Mouse (Mus musculus): ENCODE results near the gene Necab3. TPM values are rescaled to one million over a fixed set of nuclear protein-coding genes. Genes with fewer than 3 reads are reported as not detected.

Gene Necab3
- polyA plus RNA-seq, 1 experiment from 2014 or later: 1.3 TPM

GRCm38 (mm10) chr2:154589051-154589450, 30.4 kb upstream of the Necab3 start:
- peaks cover 45% of the 10 kb centered on the region for H3K36me3 ChIP-seq
- H3K9me3 ChIP-seq (replicated peaks): 0 out of 2 replicates have a peak, but pooled peaks cover 3% of the 10 kb centered on the region
- H3K27ac ChIP-seq: no peak overlapping the region
- H3K4me1 ChIP-seq: peaks cover 10% of the 10 kb centered on the region
- H3K27me3 ChIP-seq (replicated peaks): 0 out of 2 replicates have a peak, but pooled peaks cover 4% of the 10 kb centered on the region
- no peak overlapping the region for H3K9ac ChIP-seq
- WGBS (ENCODE audit: insufficient replicate concordance): 83% methylated on average over 4 of the region's 4 CpGs
- no peak for ATAC-seq
- no peak overlapping the region for H3K4me2 ChIP-seq
- H3K4me3 ChIP-seq: no peak overlapping the region

GRCm38 (mm10) chr2:154586405-154586804, 27.7 kb upstream of the Necab3 start:
- Histone ChIP-seq H3K9ac (no peak overlapping the region), H3K9me3 (replicated peaks) (no peaks in the 10 kb centered on the region), H3K4me2 (no peak overlapping the region), H3K36me3 (peaks cover 21% of the 10 kb centered on the region), H3K27me3 (replicated peaks) (0 out of 2 replicates have a peak, but pooled peaks cover 4% of the 10 kb centered on the region), H3K4me1 (peaks cover 28% of the 10 kb centered on the region), H3K27ac (no peak overlapping the region), H3K4me3 (no peak overlapping the region)
- 60% methylated on average over 5 of the region's 5 CpGs for WGBS (ENCODE audit: insufficient replicate concordance)
- no peak for ATAC-seq

GRCm38 (mm10) chr2:154584931-154585601, 26.4 kb upstream of the Necab3 start:
- H3K27me3 ChIP-seq (replicated peaks): 0 out of 2 replicates have a peak, but pooled peaks cover 4% of the 10 kb centered on the region
- peaks cover 19% of the 10 kb centered on the region for H3K36me3 ChIP-seq
- H3K27ac ChIP-seq: no peak overlapping the region
- H3K4me3 ChIP-seq: no peak overlapping the region
- peaks cover 28% of the 10 kb centered on the region for H3K4me1 ChIP-seq
- H3K9ac ChIP-seq: no peak overlapping the region
- WGBS (ENCODE audit: insufficient replicate concordance): 66% methylated on average over 17 of the region's 17 CpGs
- H3K9me3 ChIP-seq (replicated peaks): no peaks in the 10 kb centered on the region
- H3K4me2 ChIP-seq: no peak overlapping the region
- no peak for ATAC-seq

GRCm38 (mm10) chr2:154583906-154584872, 25.5 kb upstream of the Necab3 start:
- ATAC-seq: peak; percentile 60
- H3K27ac ChIP-seq: no peak overlapping the region; the same call in 1 of the 2 replicates
- 43% methylated on average over 15 of the region's 15 CpGs for WGBS (ENCODE audit: insufficient replicate concordance)

GRCm38 (mm10) chr2:154581421-154581820, 22.7 kb upstream of the Necab3 start:
- WGBS (ENCODE audit: insufficient replicate concordance): 83% methylated on average over 1 of the region's 1 CpGs
- no peak overlapping the region for H3K27ac ChIP-seq
- ATAC-seq: no peak
- no peak overlapping the region for H3K4me2 ChIP-seq
- peaks cover 30% of the 10 kb centered on the region for H3K4me1 ChIP-seq
- H3K9ac ChIP-seq: no peak overlapping the region
- H3K9me3 ChIP-seq (replicated peaks): no peaks in the 10 kb centered on the region
- no peak overlapping the region for H3K4me3 ChIP-seq
- 0 out of 2 replicates have a peak, but pooled peaks cover 4% of the 10 kb centered on the region for H3K27me3 ChIP-seq (replicated peaks)
- H3K36me3 ChIP-seq: peaks cover 2% of the 10 kb centered on the region

More at GRCm38 (mm10) chr2:154583906-154584872, 25.5 kb upstream of the Necab3 start:
- Histone ChIP-seq H3K9me3 (replicated peaks) (no peaks in the 10 kb centered on the region), H3K4me3 (no peak overlapping the region), H3K27me3 (replicated peaks) (0 out of 2 replicates have a peak, but pooled peaks cover 4% of the 10 kb centered on the region), H3K36me3 (peaks cover 18% of the 10 kb centered on the region), H3K4me1 (peaks cover 28% of the 10 kb centered on the region), H3K4me2 (no peak overlapping the region), H3K9ac (peak overlapping the region; percentile 12; the same call in 1 of the 2 replicates)

- Histone ChIP-seq H3K4me1 (peaks cover 33% of the 10 kb centered on the region), H3K9ac (no peak overlapping the region), H3K4me3 (no peak overlapping the region), H3K36me3 (no peaks in the 10 kb centered on the region), H3K4me2 (no peak overlapping the region), H3K27me3 (replicated peaks) (0 out of 2 replicates have a peak, but pooled peaks cover 4% of the 10 kb centered on the region), H3K9me3 (replicated peaks) (no peaks in the 10 kb centered on the region), H3K27ac (no peak overlapping the region)
- ATAC-seq: no peak
- WGBS (ENCODE audit: insufficient replicate concordance): 84% methylated on average over 8 of the region's 8 CpGs
Observed at GRCm38 (mm10) chr2:154580586-154580985, 21.9 kb upstream of the Necab3 start.

GRCm38 (mm10) chr2:154577744-154578067, 19.0 kb upstream of the Necab3 start:
- Histone ChIP-seq H3K9ac (no peak overlapping the region), H3K27me3 (replicated peaks) (no peaks in the 10 kb centered on the region), H3K36me3 (no peaks in the 10 kb centered on the region), H3K9me3 (replicated peaks) (no peaks in the 10 kb centered on the region), H3K4me1 (peaks cover 9% of the 10 kb centered on the region; the same call in 1 of the 2 replicates), H3K27ac (no peak overlapping the region), H3K4me3 (no peak overlapping the region), H3K4me2 (no peak overlapping the region)
- ATAC-seq: no peak
- WGBS (ENCODE audit: insufficient replicate concordance): 81% methylated on average over 6 of the region's 6 CpGs

GRCm38 (mm10) chr2:154576876-154577743, 18.4 kb upstream of the Necab3 start:
- H3K9ac ChIP-seq: no peak overlapping the region
- H3K4me3 ChIP-seq: no peak overlapping the region
- no peaks in the 10 kb centered on the region for H3K36me3 ChIP-seq
- 66% methylated on average over 12 of the region's 12 CpGs for WGBS (ENCODE audit: insufficient replicate concordance)
- H3K27me3 ChIP-seq (replicated peaks): no peaks in the 10 kb centered on the region
- 0 out of 2 replicates have a peak, but pooled peaks cover 5% of the 10 kb centered on the region for H3K4me1 ChIP-seq
- no peak for ATAC-seq
- no peak overlapping the region for H3K27ac ChIP-seq
- H3K4me2 ChIP-seq: no peak overlapping the region
- H3K9me3 ChIP-seq (replicated peaks): no peaks in the 10 kb centered on the region

GRCm38 (mm10) chr2:154574271-154574670, 15.6 kb upstream of the Necab3 start:
- ATAC-seq: no peak
- Histone ChIP-seq H3K9ac (no peak overlapping the region), H3K4me3 (no peak overlapping the region), H3K27me3 (replicated peaks) (no peaks in the 10 kb centered on the region), H3K36me3 (no peaks in the 10 kb centered on the region), H3K4me2 (no peak overlapping the region), H3K27ac (no peak overlapping the region), H3K4me1 (peaks cover 23% of the 10 kb centered on the region), H3K9me3 (replicated peaks) (no peaks in the 10 kb centered on the region)
- 51% methylated on average over 7 of the region's 7 CpGs for WGBS (ENCODE audit: insufficient replicate concordance)

GRCm38 (mm10) chr2:154572996-154573395, 14.3 kb upstream of the Necab3 start:
- ATAC-seq: no peak
- H3K9me3 ChIP-seq (replicated peaks): no peaks in the 10 kb centered on the region
- no peaks in the 10 kb centered on the region for H3K27me3 ChIP-seq (replicated peaks)
- no peak overlapping the region for H3K4me3 ChIP-seq
- H3K9ac ChIP-seq: no peak overlapping the region
- H3K4me1 ChIP-seq: peaks cover 34% of the 10 kb centered on the region
- WGBS (ENCODE audit: insufficient replicate concordance): 73% methylated on average over 3 of the region's 3 CpGs
- no peak overlapping the region for H3K27ac ChIP-seq
- 0 out of 2 replicates have a peak, but pooled peaks cover under 1% of the 10 kb centered on the region for H3K36me3 ChIP-seq
- no peak overlapping the region for H3K4me2 ChIP-seq

GRCm38 (mm10) chr2:154571976-154572375, 13.3 kb upstream of the Necab3 start:
- Histone ChIP-seq H3K27ac (no peak overlapping the region), H3K4me2 (no peak overlapping the region), H3K4me3 (no peak overlapping the region), H3K27me3 (replicated peaks) (no peaks in the 10 kb centered on the region), H3K4me1 (peaks cover 44% of the 10 kb centered on the region), H3K9ac (no peak overlapping the region), H3K36me3 (0 out of 2 replicates have a peak, but pooled peaks cover 4% of the 10 kb centered on the region), H3K9me3 (replicated peaks) (no peaks in the 10 kb centered on the region)
- WGBS (ENCODE audit: insufficient replicate concordance): 65% methylated on average over 8 of the region's 8 CpGs
- no peak for ATAC-seq

All from liver, embryonic 12.5 days (tissue).